Mouse (Mus musculus) stomach, postnatal 0 days (tissue): ENCODE measurements around the gene Col4a1. TPM values are rescaled to one million over a fixed set of nuclear protein-coding genes. Genes with fewer than 3 reads are reported as not detected.

Experiments
- ATAC-seq: fragments of 200-750 bp; cut with Nextera tagmentation; 2 replicates; pipeline ENCODE4 v1.8.0; 2017; ENCODE audit not compliant: low FRiP score, low TSS enrichment
- DNase-seq: peaks from one replicate; pipeline ENCODE4 v3.0.0-alpha.2; 2016; ENCODE audit warnings: low spot score
- H3K27ac ChIP-seq: fragments of 300-500 bp; sonication (generic); replicated peaks from 2 replicates; pipeline ENCODE4 v1.5.1; 2014; ENCODE audit warnings: mild to moderate bottlenecking, control low read depth
- H3K27me3 ChIP-seq: fragments of 300-500 bp; sonication (generic); 2 replicates; pipeline ENCODE4 v1.6.1; 2014; ENCODE audit warnings: low read length; ENCODE audit not compliant: control insufficient read depth, insufficient read depth
- H3K36me3 ChIP-seq: fragments of 300-500 bp; sonication (generic); 2 replicates; pipeline ENCODE4 v1.6.1; 2014; ENCODE audit warnings: low read length, mixed read lengths; ENCODE audit not compliant: control insufficient read depth, insufficient read depth
- H3K4me1 ChIP-seq: fragments of 300-500 bp; sonication (generic); replicated peaks from 2 replicates; pipeline ENCODE4 v1.6.1; 2014; ENCODE audit warnings: antibody characterized with exemption; ENCODE audit not compliant: control insufficient read depth, insufficient read depth
- H3K4me2 ChIP-seq: fragments of 300-500 bp; sonication (generic); replicated peaks from 2 replicates; pipeline ENCODE4 v1.6.1; 2014; ENCODE audit warnings: low read depth, mild to moderate bottlenecking, control low read depth, moderate library complexity
- H3K4me3 ChIP-seq: fragments of 300-500 bp; sonication (generic); 2 replicates; pipeline ENCODE4 v1.5.1; 2014; ENCODE audit warnings: low read depth, low read length, control low read depth
- H3K9ac ChIP-seq: fragments of 300-500 bp; sonication (generic); 2 replicates; pipeline ENCODE4 v1.6.1; 2014; ENCODE audit warnings: mild to moderate bottlenecking, low read length, control low read depth, mixed read lengths
- H3K9me3 ChIP-seq: fragments of 300-500 bp; sonication (generic); 2 replicates; pipeline ENCODE4 v1.6.1; 2016; ENCODE audit warnings: low read length; ENCODE audit not compliant: control insufficient read depth
- CTCF ChIP-seq: IDR thresholded peaks from 2 replicates; pipeline ENCODE4 v1.5.1; 2016; ENCODE audit warnings: antibody characterized with exemption, low read depth, mild to moderate bottlenecking, moderate library complexity
- EP300 ChIP-seq: optimal IDR thresholded peaks from 2 replicates; pipeline ENCODE3; 2016; ENCODE audit warnings: antibody characterized with exemption
- WGBS: fragments of 180-500 bp; shearing (Covaris S2); extraction: QIAGEN DNeasy Blood & Tissue Kit; methylation state at CpG from one replicate; pipeline ENCODE4 v1.1.7; 2014; 5-methylcytosine and 5-hydroxymethylcytosine counted together
- polyA plus RNA-seq: library from polyadenylated mRNA; unstranded; fragments of >200 nt; fragmentation: Nextera tagmentation; extraction: Ambion mirVana; gene quantifications from 2 replicates; pipeline ENCODE4 v1.2.1, GENCODE M21; 2015

Gene Col4a1
- polyA plus RNA-seq, 1 experiment from 2014 or later = 99.0 TPM

GRCm38 (mm10) chr8:11254510-11254909 lies 58.1 kb downstream of the Col4a1 start:
- Histone ChIP-seq H3K9ac (no peak overlapping the region), H3K4me1 (no peaks in the 10 kb centered on the region; the same call in 1 of the 2 replicates), H3K4me3 (no peak overlapping the region), H3K27ac (no peak overlapping the region), H3K4me2 (no peak overlapping the region), H3K36me3 (no peaks in the 10 kb centered on the region), H3K27me3 (no peaks in the 10 kb centered on the region), H3K9me3 (no peaks in the 10 kb centered on the region)
- ATAC-seq = no peak
- TF ChIP-seq EP300 (no peak), CTCF (no peak)
- WGBS = 81% methylated on average over 2 of the region's 2 CpGs
- no peak for DNase-seq

DNA sequence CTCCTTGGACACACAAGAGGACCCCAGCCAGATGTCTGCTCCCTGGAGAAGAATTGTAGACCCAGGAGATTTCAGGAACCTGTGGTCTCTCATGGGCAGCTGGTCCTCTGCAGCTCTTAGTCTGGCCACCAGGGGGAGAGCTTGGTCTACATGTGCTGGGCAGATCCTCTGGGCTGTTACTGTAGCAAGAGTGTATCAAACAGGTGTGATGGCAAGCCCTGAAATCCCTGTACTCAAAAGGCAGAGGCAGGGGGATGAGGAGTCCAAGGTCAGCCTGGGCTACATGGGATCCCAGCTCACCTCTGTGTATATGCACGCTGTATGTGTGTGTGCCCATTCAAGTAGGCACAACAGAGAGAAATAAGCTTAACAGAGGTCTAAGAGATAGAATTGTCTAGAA lies 59.1 kb downstream of the Col4a1 start:
- 73% methylated on average over 1 of the region's 1 CpGs for WGBS

DNA sequence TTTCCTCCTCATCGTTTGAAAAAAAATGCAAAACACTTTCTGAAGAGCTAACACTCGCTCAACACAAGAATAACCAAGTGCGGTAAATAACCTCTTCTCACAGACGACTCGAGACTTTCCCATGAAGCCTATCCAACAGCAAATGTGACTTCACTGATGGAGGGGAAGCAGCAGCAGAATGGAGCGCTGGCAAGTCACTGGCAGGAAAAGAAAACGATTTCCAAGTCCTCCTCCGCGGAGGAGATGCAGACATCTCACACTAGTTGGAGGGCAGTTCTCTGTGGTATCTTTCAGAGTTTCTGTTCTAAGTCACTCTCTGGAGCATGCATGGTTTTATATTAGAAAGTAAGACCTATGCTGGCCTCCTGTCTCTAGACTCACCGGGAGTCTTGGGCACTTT lies 59.6 kb downstream of the Col4a1 start:
- no peak overlapping the region for H3K4me3 ChIP-seq
- DNase-seq (no peak), ATAC-seq (no peak)
- 73% methylated on average over 10 of the region's 10 CpGs for WGBS
- no peak overlapping the region for H3K4me2 ChIP-seq
- 0 out of 2 replicates have a peak overlapping the region, but pooled peaks have one; percentile 45 for H3K27ac ChIP-seq
- H3K9ac ChIP-seq = no peak overlapping the region
- peaks cover 4% of the 10 kb centered on the region; the same call in 1 of the 2 replicates for H3K4me1 ChIP-seq
- H3K9me3 ChIP-seq = no peaks in the 10 kb centered on the region
- H3K27me3 ChIP-seq = no peaks in the 10 kb centered on the region
- no peaks in the 10 kb centered on the region for H3K36me3 ChIP-seq
- TF ChIP-seq CTCF (no peak), EP300 (no peak)

More for the DNA sequence above, 59.1 kb downstream of the Col4a1 start:
- DNase-seq (peak; percentile 81), ATAC-seq (peak; percentile 63)
- H3K36me3 ChIP-seq = no peaks in the 10 kb centered on the region
- 0 out of 2 replicates have a peak overlapping the region, but pooled peaks have one; percentile 45 for H3K27ac ChIP-seq
- TF ChIP-seq CTCF (peak; percentile 99), EP300 (no peak)
- no peak overlapping the region for H3K9ac ChIP-seq
- no peak overlapping the region for H3K4me3 ChIP-seq
- no peaks in the 10 kb centered on the region for H3K9me3 ChIP-seq
- no peak overlapping the region for H3K4me2 ChIP-seq
- H3K27me3 ChIP-seq = no peaks in the 10 kb centered on the region
- H3K4me1 ChIP-seq = peaks cover 4% of the 10 kb centered on the region; the same call in 1 of the 2 replicates

DNA sequence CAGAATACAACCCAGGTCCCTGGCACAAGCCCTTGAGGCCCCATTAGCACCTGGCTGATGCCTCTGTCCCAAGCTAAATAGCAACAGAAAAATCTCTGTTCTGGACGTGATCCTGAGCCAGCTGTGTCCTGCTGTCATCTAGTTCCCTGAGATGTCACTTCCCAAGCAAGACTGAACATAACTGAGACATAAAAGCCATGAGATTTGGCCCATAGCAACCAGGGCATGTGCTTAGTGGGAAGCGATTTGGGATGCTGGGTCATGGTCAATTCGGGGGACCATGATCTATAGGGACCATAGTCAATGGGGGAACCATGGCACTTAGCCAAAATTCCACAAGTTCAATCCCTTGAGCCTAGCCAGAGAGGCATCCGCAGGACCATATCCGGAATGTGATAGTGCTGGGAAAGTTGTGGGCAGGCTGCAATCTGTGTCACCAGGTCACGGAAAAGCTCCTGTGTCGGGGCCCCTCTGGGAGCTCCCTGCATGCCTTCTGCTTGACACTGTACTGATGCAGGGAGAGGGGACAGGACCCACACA lies 60.3 kb downstream of the Col4a1 start:
- Histone ChIP-seq H3K27ac (no peak overlapping the region), H3K4me3 (no peak overlapping the region), H3K4me2 (no peak overlapping the region), H3K9ac (no peak overlapping the region), H3K9me3 (no peaks in the 10 kb centered on the region), H3K36me3 (no peaks in the 10 kb centered on the region), H3K27me3 (no peaks in the 10 kb centered on the region), H3K4me1 (peaks cover 4% of the 10 kb centered on the region; the same call in 1 of the 2 replicates)
- WGBS = 54% methylated on average over 7 of the region's 7 CpGs
- DNase-seq (no peak), ATAC-seq (no peak)
- TF ChIP-seq EP300 (no peak), CTCF (no peak)

DNA sequence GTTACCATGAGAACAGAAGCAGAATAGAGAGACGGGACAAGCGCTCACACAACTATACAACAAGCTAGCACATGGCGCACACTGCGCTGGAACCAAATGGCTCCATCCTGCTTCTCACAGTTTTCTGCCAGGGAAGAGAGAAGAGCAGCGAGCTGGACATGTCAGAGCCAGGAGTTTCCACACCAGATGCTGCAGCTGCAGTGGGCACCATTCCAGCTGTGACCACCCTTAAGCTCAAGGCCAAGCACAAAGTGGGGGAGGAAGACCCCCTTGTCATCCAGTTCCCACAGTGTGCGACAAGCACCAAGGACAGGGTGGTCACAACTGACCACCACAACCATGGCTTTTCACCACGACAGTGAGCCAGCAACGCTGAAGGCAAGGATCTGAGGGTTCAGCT lies 62.5 kb downstream of the Col4a1 start:
- 58% methylated on average over 8 of the region's 8 CpGs for WGBS
- TF ChIP-seq CTCF = no peak
- no peak for TF ChIP-seq EP300
- no peak overlapping the region for H3K4me2 ChIP-seq
- H3K27me3 ChIP-seq = no peaks in the 10 kb centered on the region
- no peak overlapping the region for H3K4me3 ChIP-seq
- H3K27ac ChIP-seq = peak overlapping the region; percentile 61
- DNase-seq = no peak
- no peaks in the 10 kb centered on the region for H3K36me3 ChIP-seq
- no peak; the same call in 1 of the 2 replicates for ATAC-seq
- 0 out of 2 replicates have a peak overlapping the region, but pooled peaks have one; percentile 0 for H3K9ac ChIP-seq
- H3K9me3 ChIP-seq = no peaks in the 10 kb centered on the region
- peaks cover 4% of the 10 kb centered on the region; the same call in 1 of the 2 replicates for H3K4me1 ChIP-seq

- H3K4me3 ChIP-seq = no peak overlapping the region
- DNase-seq (no peak), ATAC-seq (peak; percentile 33; the same call in 1 of the 2 replicates)
- H3K4me2 ChIP-seq = no peak overlapping the region
- H3K4me1 ChIP-seq = peaks cover 4% of the 10 kb centered on the region; the same call in 1 of the 2 replicates
- no peaks in the 10 kb centered on the region for H3K9me3 ChIP-seq
- peak overlapping the region; percentile 61; the same call in 1 of the 2 replicates for H3K27ac ChIP-seq
- no peak overlapping the region for H3K9ac ChIP-seq
- no peak for TF ChIP-seq CTCF
- no peak for TF ChIP-seq EP300
- no peaks in the 10 kb centered on the region for H3K27me3 ChIP-seq
- WGBS = 62% methylated on average over 7 of the region's 7 CpGs
- H3K36me3 ChIP-seq = no peaks in the 10 kb centered on the region
Observed at GRCm38 (mm10) chr8:11249541-11250058, 63.0 kb downstream of the Col4a1 start.
